ENCODE assay signal across 15 mouse cellular contexts in the genomic region with DNA sequence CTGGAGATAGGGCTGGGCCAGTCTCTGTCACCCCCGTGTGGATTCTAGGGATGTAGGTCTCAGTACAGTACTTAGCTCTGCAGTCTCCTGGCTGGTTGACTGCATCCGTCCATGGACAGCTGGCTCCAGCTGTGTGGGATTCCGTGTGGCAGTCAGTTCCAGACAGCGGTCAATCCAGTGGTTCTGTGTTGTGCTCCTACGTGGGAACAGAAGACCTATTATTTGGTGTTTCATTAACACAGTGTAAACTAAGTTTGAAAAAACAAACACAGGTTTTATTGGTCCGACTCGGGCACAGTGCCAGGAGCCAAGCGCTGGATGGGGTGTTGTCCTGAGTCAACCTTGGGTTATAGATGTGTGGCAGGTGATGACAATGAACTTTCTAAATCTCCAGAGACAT. TPM values are rescaled to one million over a fixed set of nuclear protein-coding genes. Genes with fewer than 3 reads are reported as not detected.
DNase-seq lines count a peak whose midpoint lies in the region; ATAC-seq lines count a peak whose summit lies in the region.
"Had no signal": no experiment of that assay in that cellular context is flagged by ENCODE, and none has a peak within 500 bp of the region (broad histone marks: within the 10 kb centered on the region; RNA-seq: fewer than 3 reads in every experiment).

No protein-coding gene starts in this region.

- H3K27me3 ChIP-seq in hindbrain, embryonic 13.5 days = peaks cover 31% of the 10 kb centered on the region

- H3K9ac ChIP-seq in hindbrain, embryonic 13.5 days = no peak overlapping the region
- H3K9ac ChIP-seq: limb, embryonic 15.5 days; midbrain, embryonic 12.5 days had no signal

- H3K4me3 ChIP-seq in hindbrain, embryonic 13.5 days = no peak overlapping the region
- H3K4me3 ChIP-seq: limb, embryonic 15.5 days; midbrain, embryonic 12.5 days had no signal

- no peak overlapping the region for H3K4me2 ChIP-seq in hindbrain, embryonic 13.5 days
- H3K4me2 ChIP-seq: limb, embryonic 15.5 days; midbrain, embryonic 12.5 days had no signal

- no peak for ATAC-seq in hindbrain, embryonic 13.5 days (ENCODE audit: low FRiP score)
- ATAC-seq: activated CD4-positive, CD25-positive, alpha-beta regulatory T cell, adult 4 months; forebrain, embryonic 16.5 days; inflammation-experienced regulatory T-cells, adult 6 months had no signal

- peaks cover 11% of the 10 kb centered on the region for H3K4me1 ChIP-seq in hindbrain, embryonic 13.5 days (replicated peaks)

- no peak overlapping the region for H3K27ac ChIP-seq in hindbrain, embryonic 13.5 days
- H3K27ac ChIP-seq: limb, embryonic 15.5 days; midbrain, embryonic 12.5 days had no signal

- WGBS in hindbrain, embryonic 13.5 days = 86% methylated on average over 8 of the region's 8 CpGs

- H3K36me3 ChIP-seq in hindbrain, embryonic 13.5 days = no peaks in the 10 kb centered on the region
- H3K36me3 ChIP-seq: limb, embryonic 15.5 days; midbrain, embryonic 12.5 days had no signal

- no peaks in the 10 kb centered on the region for H3K9me3 ChIP-seq in hindbrain, embryonic 13.5 days
- H3K9me3 ChIP-seq: limb, embryonic 15.5 days; midbrain, embryonic 12.5 days had no signal

- DNase-seq in kidney, postnatal 4 days = peak; percentile 52 to 65
- DNase-seq in kidney, postnatal 25 days = no peak
- DNase-seq in urinary bladder, postnatal 25 days (ENCODE audit: low spot score) = peak; percentile 53
- DNase-seq in urinary bladder, adult 2 months (ENCODE audit: low spot score) = no peak
- peak; percentile 31 for DNase-seq in lung, postnatal 14 days
- no peak for DNase-seq in layer of hippocampus, adult 9-11 months
- DNase-seq: cerebellum, adult 18-20 months; gastrocnemius, postnatal 36 days; heart, postnatal 36 days had no signal

RNA-seq across cellular contexts. Expression of gene Slc12a7, which starts 2.4 kb away (rescaled TPM):
- polyA plus RNA-seq in urinary bladder, adult 2 months (2012; rRNA removed) = 105 and 110 TPM in 2 replicates
- polyA plus RNA-seq in hindbrain, embryonic 13.5 days (2015; fragmentation: Nextera tagmentation; extraction: Ambion mirVana) = 14.3 and 14.9 TPM in 2 replicates

RNA-seq across cellular contexts. Expression of gene Slc6a19, which starts 30.6 kb away (rescaled TPM):
- polyA plus RNA-seq in urinary bladder, adult 2 months (2012; rRNA removed) = 0.07 and 0.12 TPM in 2 replicates
- 0.18 and 0.29 TPM in 2 replicates for polyA plus RNA-seq in hindbrain, embryonic 13.5 days (2015; fragmentation: Nextera tagmentation; extraction: Ambion mirVana)
- polyA plus RNA-seq: inflammation-experienced regulatory T-cells, adult 6 months had no signal

RNA-seq across cellular contexts. Expression of gene Slc6a18, which starts 57.4 kb away (rescaled TPM):
- polyA plus RNA-seq in urinary bladder, adult 2 months (2012; rRNA removed) = 0.68 and 1.0 TPM in 2 replicates
- polyA plus RNA-seq in hindbrain, embryonic 13.5 days (2015; fragmentation: Nextera tagmentation; extraction: Ambion mirVana) = not detected in 2 replicates
- polyA plus RNA-seq: activated CD4-positive, CD25-positive, alpha-beta regulatory T cell, adult 4 months; forebrain, embryonic 16.5 days; inflammation-experienced regulatory T-cells, adult 6 months; midbrain, embryonic 12.5 days had no signal

Comparison
In these comparisons a context has a peak if more than half of its experiments do, and no peak if none do; other contexts are left out.
1. DNase-seq: peak in kidney, postnatal 4 days (2 of 2), urinary bladder, postnatal 25 days (single experiment) and lung, postnatal 14 days (single experiment); none in kidney, postnatal 25 days (0 of 2), urinary bladder, adult 2 months (single experiment) and layer of hippocampus, adult 9-11 months (single experiment).